Mouse (Mus musculus): ENCODE data around the gene Rexo4. TPM values are rescaled to one million over a fixed set of nuclear protein-coding genes. Genes with fewer than 3 reads are reported as not detected.

The Rexo4 gene
- polyA plus RNA-seq, 1 experiment from 2014 or later: 53.9 TPM

DNA sequence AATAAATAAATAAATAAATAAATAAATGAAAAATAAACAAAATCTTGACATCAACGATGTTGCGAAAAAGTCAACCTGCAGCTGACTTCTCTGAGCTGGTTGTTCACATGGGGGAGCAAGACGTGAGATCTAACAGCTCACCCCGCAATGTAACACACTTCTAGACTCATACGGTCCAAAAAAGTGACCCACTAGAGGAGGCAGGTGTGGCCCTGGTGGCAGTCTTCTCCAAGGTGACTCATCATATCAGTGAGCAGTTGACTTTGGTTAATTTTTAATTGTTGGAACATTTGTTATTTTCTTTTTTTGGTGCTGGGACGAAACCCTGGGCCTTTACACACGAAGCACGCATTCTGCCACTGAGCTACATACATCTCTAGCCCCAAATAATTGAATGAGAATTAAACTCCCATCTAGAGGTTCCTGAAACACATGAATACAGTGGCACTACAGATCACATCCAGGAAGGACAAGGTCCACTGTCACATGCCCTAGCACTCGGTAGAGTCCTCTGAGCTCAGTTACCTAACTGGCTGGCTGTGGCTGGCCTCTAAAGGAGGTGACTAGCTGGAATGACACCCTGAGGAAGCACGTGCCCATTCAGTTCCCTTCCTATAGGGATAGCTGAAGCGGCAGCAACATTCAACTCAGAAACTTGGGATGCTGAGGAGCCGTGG, 7.2 kb downstream of the Rexo4 start:
- Histone ChIP-seq H3K4me1 (replicated peaks; ENCODE audit: control insufficient read depth, insufficient read depth, low read length) (no peaks in the 10 kb centered on the region), H3K9ac (ENCODE audit: low read length) (no peak overlapping the region), H3K27me3 (ENCODE audit: control insufficient read depth, insufficient read depth, low read length) (no peaks in the 10 kb centered on the region), H3K9me3 (ENCODE audit: control insufficient read depth, low read length) (no peaks in the 10 kb centered on the region), H3K27ac (ENCODE audit: low read depth, low read length) (no peak overlapping the region), H3K4me3 (ENCODE audit: low read depth, low read length) (no peak overlapping the region), H3K4me2 (ENCODE audit: low read depth, low read length, severe bottlenecking) (no peak overlapping the region), H3K36me3 (ENCODE audit: control insufficient read depth, insufficient read depth, low read length) (peaks cover 16% of the 10 kb centered on the region; the same call in 1 of the 2 replicates)
- WGBS: 96% methylated on average over 12 of the region's 12 CpGs
- DNase-seq (ENCODE audit: low spot score): no peak
- no peak for ATAC-seq (replicated peaks; ENCODE audit: low FRiP score)

DNA sequence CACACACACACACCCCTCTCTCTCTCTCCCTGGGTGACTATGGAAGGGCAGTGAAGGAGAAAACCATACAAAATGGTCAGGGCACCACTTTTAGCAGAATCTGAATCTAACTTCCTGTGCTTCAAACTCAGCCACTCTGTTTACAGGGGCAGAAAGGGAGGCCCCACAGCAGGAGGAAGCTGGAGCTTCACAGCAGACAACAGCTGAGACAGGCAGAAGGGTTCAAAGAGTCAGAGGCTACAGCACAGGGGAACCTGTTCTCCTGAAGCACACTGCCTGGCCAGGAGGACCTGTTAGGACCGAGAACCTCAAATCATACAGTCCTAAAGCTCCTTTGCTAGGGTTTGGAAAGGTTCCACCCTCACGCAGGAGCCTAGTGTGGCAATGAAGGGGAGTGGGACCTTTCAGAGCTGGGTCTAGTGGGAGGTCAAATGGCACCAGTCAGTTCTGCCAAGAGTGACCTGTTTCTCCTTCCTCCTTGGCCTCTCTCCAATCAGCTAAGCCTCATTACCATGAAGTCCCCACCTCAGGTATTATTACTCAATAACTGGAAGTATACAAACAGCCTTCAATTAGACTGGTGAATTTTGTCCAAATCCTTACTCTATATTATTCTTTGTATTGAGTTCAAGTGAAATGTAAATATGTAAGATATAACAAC, 9.3 kb downstream of the Rexo4 start:
- Histone ChIP-seq H3K9ac (ENCODE audit: low read length) (no peak overlapping the region), H3K36me3 (ENCODE audit: control insufficient read depth, insufficient read depth, low read length) (peaks cover 16% of the 10 kb centered on the region; the same call in 1 of the 2 replicates), H3K4me1 (replicated peaks; ENCODE audit: control insufficient read depth, insufficient read depth, low read length) (no peaks in the 10 kb centered on the region), H3K4me2 (ENCODE audit: low read depth, low read length, severe bottlenecking) (no peak overlapping the region), H3K27me3 (ENCODE audit: control insufficient read depth, insufficient read depth, low read length) (no peaks in the 10 kb centered on the region), H3K4me3 (ENCODE audit: low read depth, low read length) (no peak overlapping the region), H3K27ac (ENCODE audit: low read depth, low read length) (no peak overlapping the region), H3K9me3 (ENCODE audit: control insufficient read depth, low read length) (no peaks in the 10 kb centered on the region)
- 97% methylated on average over 2 of the region's 2 CpGs for WGBS
- DNase-seq (ENCODE audit: low spot score) (no peak), ATAC-seq (replicated peaks; ENCODE audit: low FRiP score) (no peak)

- Histone ChIP-seq H3K36me3 (ENCODE audit: control insufficient read depth, insufficient read depth, low read length) (peaks cover 10% of the 10 kb centered on the region; the same call in 1 of the 2 replicates), H3K27me3 (ENCODE audit: control insufficient read depth, insufficient read depth, low read length) (no peaks in the 10 kb centered on the region), H3K4me3 (ENCODE audit: low read depth, low read length) (no peak overlapping the region), H3K4me1 (replicated peaks; ENCODE audit: control insufficient read depth, insufficient read depth, low read length) (no peaks in the 10 kb centered on the region), H3K4me2 (ENCODE audit: low read depth, low read length, severe bottlenecking) (no peak overlapping the region), H3K9me3 (ENCODE audit: control insufficient read depth, low read length) (no peaks in the 10 kb centered on the region), H3K27ac (ENCODE audit: low read depth, low read length) (no peak overlapping the region), H3K9ac (ENCODE audit: low read length) (no peak overlapping the region)
- ATAC-seq (replicated peaks; ENCODE audit: low FRiP score) (no peak), DNase-seq (ENCODE audit: low spot score) (no peak)
- 96% methylated on average over 8 of the region's 8 CpGs for WGBS
Observed at GRCm38 (mm10) chr2:26952866-26953265, 11.3 kb downstream of the Rexo4 start.

- Histone ChIP-seq H3K4me1 (replicated peaks; ENCODE audit: control insufficient read depth, insufficient read depth, low read length) (no peaks in the 10 kb centered on the region), H3K9ac (ENCODE audit: low read length) (no peak overlapping the region), H3K9me3 (ENCODE audit: control insufficient read depth, low read length) (no peaks in the 10 kb centered on the region), H3K4me3 (ENCODE audit: low read depth, low read length) (no peak overlapping the region), H3K36me3 (ENCODE audit: control insufficient read depth, insufficient read depth, low read length) (peaks cover 6% of the 10 kb centered on the region; the same call in 1 of the 2 replicates), H3K4me2 (ENCODE audit: low read depth, low read length, severe bottlenecking) (no peak overlapping the region), H3K27ac (ENCODE audit: low read depth, low read length) (no peak overlapping the region), H3K27me3 (ENCODE audit: control insufficient read depth, insufficient read depth, low read length) (no peaks in the 10 kb centered on the region)
- WGBS: 92% methylated on average over 4 of the region's 4 CpGs
- DNase-seq (ENCODE audit: low spot score) (no peak), ATAC-seq (replicated peaks; ENCODE audit: low FRiP score) (no peak)
Observed at GRCm38 (mm10) chr2:26952193-26952592, 12.0 kb downstream of the Rexo4 start.

GRCm38 (mm10) chr2:26951346-26951905, 12.8 kb downstream of the Rexo4 start:
- H3K36me3 ChIP-seq (ENCODE audit: control insufficient read depth, insufficient read depth, low read length): peaks cover 6% of the 10 kb centered on the region; the same call in 1 of the 2 replicates
- WGBS: 88% methylated on average over 8 of the region's 8 CpGs
- ATAC-seq (replicated peaks; ENCODE audit: low FRiP score): no peak

GRCm38 (mm10) chr2:26950411-26950810, 13.8 kb downstream of the Rexo4 start:
- Histone ChIP-seq H3K27me3 (ENCODE audit: control insufficient read depth, insufficient read depth, low read length) (no peaks in the 10 kb centered on the region), H3K9me3 (ENCODE audit: control insufficient read depth, low read length) (no peaks in the 10 kb centered on the region), H3K27ac (ENCODE audit: low read depth, low read length) (no peak overlapping the region), H3K4me2 (ENCODE audit: low read depth, low read length, severe bottlenecking) (no peak overlapping the region), H3K36me3 (ENCODE audit: control insufficient read depth, insufficient read depth, low read length) (peaks cover 6% of the 10 kb centered on the region; the same call in 1 of the 2 replicates), H3K4me3 (ENCODE audit: low read depth, low read length) (no peak overlapping the region), H3K4me1 (replicated peaks; ENCODE audit: control insufficient read depth, insufficient read depth, low read length) (no peaks in the 10 kb centered on the region), H3K9ac (ENCODE audit: low read length) (no peak overlapping the region)
- no peak for ATAC-seq (replicated peaks; ENCODE audit: low FRiP score)
- 83% methylated on average over 2 of the region's 2 CpGs for WGBS
- no peak for DNase-seq (ENCODE audit: low spot score)

More at GRCm38 (mm10) chr2:26951346-26951905, 12.8 kb downstream of the Rexo4 start:
- H3K27ac ChIP-seq (ENCODE audit: low read depth, low read length): no peak overlapping the region
- H3K4me1 ChIP-seq (replicated peaks; ENCODE audit: control insufficient read depth, insufficient read depth, low read length): no peaks in the 10 kb centered on the region
- no peaks in the 10 kb centered on the region for H3K27me3 ChIP-seq (ENCODE audit: control insufficient read depth, insufficient read depth, low read length)
- no peak overlapping the region for H3K9ac ChIP-seq (ENCODE audit: low read length)
- H3K4me2 ChIP-seq (ENCODE audit: low read depth, low read length, severe bottlenecking): no peak overlapping the region
- no peaks in the 10 kb centered on the region for H3K9me3 ChIP-seq (ENCODE audit: control insufficient read depth, low read length)
- no peak for DNase-seq (ENCODE audit: low spot score)
- no peak overlapping the region for H3K4me3 ChIP-seq (ENCODE audit: low read depth, low read length)

DNA sequence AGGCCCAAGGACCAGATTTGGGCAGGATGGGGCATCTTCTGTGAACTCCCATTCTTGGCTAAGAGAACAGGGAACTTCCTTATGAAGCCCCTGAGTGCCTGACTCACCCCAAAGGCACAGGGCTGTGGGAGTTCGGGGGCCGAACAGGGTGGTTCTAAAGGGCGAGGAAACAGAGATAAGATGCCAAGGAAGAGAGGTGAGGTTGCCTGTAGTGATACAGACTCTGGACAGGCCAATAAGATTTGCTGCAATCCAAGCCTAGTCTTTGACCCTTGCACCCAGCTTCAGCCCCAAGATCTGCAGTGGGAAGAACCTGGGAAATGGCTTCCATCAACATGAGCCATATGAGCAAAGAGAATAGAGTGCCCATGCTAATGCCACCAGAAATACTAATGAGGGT, 20.9 kb downstream of the Rexo4 start:
- ATAC-seq (replicated peaks; ENCODE audit: low FRiP score): no peak
- 82% methylated on average over 3 of the region's 3 CpGs for WGBS
- H3K9ac ChIP-seq (ENCODE audit: low read length): no peak overlapping the region

DNA sequence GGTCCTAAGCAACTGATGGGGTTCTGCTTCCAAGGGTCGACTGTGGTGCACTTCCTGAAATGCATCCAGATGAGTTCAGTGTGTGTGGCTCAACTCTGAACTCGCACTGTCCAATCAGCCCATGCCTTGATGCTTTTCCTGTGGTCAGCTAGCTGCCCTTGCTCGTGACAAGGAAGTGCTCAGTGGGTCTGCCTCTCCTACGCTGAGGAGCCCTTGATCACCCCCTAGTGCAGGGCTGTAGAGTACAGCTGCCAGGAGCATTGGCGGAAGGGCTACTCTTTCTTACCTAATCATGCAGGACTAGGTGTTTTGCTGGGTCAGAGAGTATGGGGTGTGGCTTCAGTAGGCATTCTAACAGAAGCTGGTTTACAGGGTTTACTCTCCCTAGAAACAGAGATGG, 22.6 kb downstream of the Rexo4 start:
- ATAC-seq (replicated peaks; ENCODE audit: low FRiP score) (no peak), DNase-seq (ENCODE audit: low spot score) (no peak)
- H3K4me3 ChIP-seq (ENCODE audit: low read depth, low read length): no peak overlapping the region
- no peak overlapping the region for H3K9ac ChIP-seq (ENCODE audit: low read length)
- 53% methylated on average over 5 of the region's 5 CpGs for WGBS
- no peaks in the 10 kb centered on the region for H3K4me1 ChIP-seq (replicated peaks; ENCODE audit: control insufficient read depth, insufficient read depth, low read length)
- H3K4me2 ChIP-seq (ENCODE audit: low read depth, low read length, severe bottlenecking): no peak overlapping the region
- H3K36me3 ChIP-seq (ENCODE audit: control insufficient read depth, insufficient read depth, low read length): no peaks in the 10 kb centered on the region
- H3K9me3 ChIP-seq (ENCODE audit: control insufficient read depth, low read length): no peaks in the 10 kb centered on the region
- H3K27me3 ChIP-seq (ENCODE audit: control insufficient read depth, insufficient read depth, low read length): no peaks in the 10 kb centered on the region
- no peak overlapping the region for H3K27ac ChIP-seq (ENCODE audit: low read depth, low read length)

More for the DNA sequence above, 20.9 kb downstream of the Rexo4 start:
- no peak overlapping the region for H3K4me2 ChIP-seq (ENCODE audit: low read depth, low read length, severe bottlenecking)
- no peak for DNase-seq (ENCODE audit: low spot score)
- H3K27ac ChIP-seq (ENCODE audit: low read depth, low read length): no peak overlapping the region
- H3K9me3 ChIP-seq (ENCODE audit: control insufficient read depth, low read length): no peaks in the 10 kb centered on the region
- no peaks in the 10 kb centered on the region for H3K27me3 ChIP-seq (ENCODE audit: control insufficient read depth, insufficient read depth, low read length)
- no peaks in the 10 kb centered on the region for H3K4me1 ChIP-seq (replicated peaks; ENCODE audit: control insufficient read depth, insufficient read depth, low read length)
- no peaks in the 10 kb centered on the region for H3K36me3 ChIP-seq (ENCODE audit: control insufficient read depth, insufficient read depth, low read length)
- H3K4me3 ChIP-seq (ENCODE audit: low read depth, low read length): no peak overlapping the region
